8 mouse cellular contexts compared by ENCODE assay signal in the genomic region with DNA sequence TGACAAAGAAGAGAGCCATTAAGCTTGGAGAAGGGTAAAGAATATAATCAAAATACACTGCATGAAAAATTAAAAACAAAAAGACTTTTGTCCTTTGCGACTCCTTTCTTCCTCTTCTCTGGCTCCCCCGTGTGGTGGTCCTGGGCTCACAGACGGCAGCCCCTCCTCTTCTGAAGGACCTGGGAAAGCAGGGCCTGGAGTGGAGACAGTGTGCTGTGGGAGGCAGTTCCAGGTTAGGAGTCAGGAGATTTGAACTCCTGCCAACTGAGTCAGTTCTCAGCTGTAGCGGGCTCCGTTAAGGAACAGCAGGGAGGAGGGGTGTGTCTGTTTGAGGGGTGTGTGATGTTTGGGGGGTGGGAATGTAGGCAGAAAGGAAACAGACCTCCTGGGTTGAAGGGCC. TPM values are rescaled to one million over a fixed set of nuclear protein-coding genes. Genes with fewer than 3 reads are reported as not detected.
DNase-seq lines count a peak whose midpoint lies in the region; ATAC-seq lines count a peak whose summit lies in the region.

No protein-coding gene starts in this region.

- H3K36me3 ChIP-seq in lung, embryonic 16.5 days (ENCODE audit: control insufficient read depth, insufficient read depth, low read length), result no peaks in the 10 kb centered on the region

- H3K27ac ChIP-seq in lung, embryonic 16.5 days (ENCODE audit: low read length), result no peak overlapping the region

- ATAC-seq in lung, embryonic 16.5 days (ENCODE audit: low read depth), result peak; percentile 71

- DNase-seq in urinary bladder, postnatal 10 days (ENCODE audit: low spot score), result peak; percentile 27
- no peak for DNase-seq in urinary bladder, adult 2 months (ENCODE audit: low spot score)
- DNase-seq in cerebellum, adult 9-11 months, result peak; percentile 25
- DNase-seq in gastrocnemius, postnatal 14 days, result peak; percentile 77
- DNase-seq in kidney, adult 11 months, result peak; percentile 27
- DNase-seq in ovary, adult 18-20 months (ENCODE audit: low spot score), result peak; percentile 56
- peak; percentile 73 to 94 for DNase-seq in thymus, postnatal 10 days (ENCODE audit: low spot score in 2 of 2)

- no peaks in the 10 kb centered on the region for H3K9me3 ChIP-seq in lung, embryonic 16.5 days (ENCODE audit: control insufficient read depth, low read length)

- WGBS in lung, embryonic 16.5 days, result 2% methylated on average over 5 of the region's 5 CpGs

- intact Hi-C loops in gastrocnemius, postnatal 14 days (cut with DNase I; ENCODE audit: low total_unique reads), result no loop called here

- H3K4me1 ChIP-seq in lung, embryonic 16.5 days (replicated peaks; ENCODE audit: control insufficient read depth, insufficient read depth, low read length), result no peaks in the 10 kb centered on the region; the same call in 1 of the 2 replicates

- H3K4me3 ChIP-seq in lung, embryonic 16.5 days (ENCODE audit: low read length), result no peak overlapping the region

- no peak overlapping the region for H3K9ac ChIP-seq in lung, embryonic 16.5 days (ENCODE audit: low read length)

- no peaks in the 10 kb centered on the region for H3K27me3 ChIP-seq in lung, embryonic 16.5 days (ENCODE audit: control insufficient read depth, insufficient read depth, low read depth, low read length)

- no peak overlapping the region for H3K4me2 ChIP-seq in lung, embryonic 16.5 days (ENCODE audit: low read depth, low read length)

RNA-seq across cellular contexts. Expression of gene Rassf5, which starts 37.5 kb away (rescaled TPM):
- polyA plus RNA-seq in urinary bladder, adult 2 months (2012; rRNA removed), result 12.2 and 12.6 TPM in 2 replicates
- total RNA-seq in gastrocnemius, postnatal 14 days (2021), result 1 to 10 TPM; 1.8 TPM
- 6.1 and 8.2 TPM in 2 replicates for polyA plus RNA-seq in lung, embryonic 16.5 days (2015; fragmentation: Nextera tagmentation; extraction: Ambion mirVana)

RNA-seq across cellular contexts. Expression of gene Eif2d, which starts 54.5 kb away (rescaled TPM):
- 39.3 and 45.1 TPM in 2 replicates for polyA plus RNA-seq in urinary bladder, adult 2 months (2012; rRNA removed)
- 10 to 100 TPM; 23.1 to 26.1 TPM for total RNA-seq in gastrocnemius, postnatal 14 days (2021)
- 63.6 and 64.4 TPM in 2 replicates for polyA plus RNA-seq in lung, embryonic 16.5 days (2015; fragmentation: Nextera tagmentation; extraction: Ambion mirVana)
